Mouse (Mus musculus): ENCODE data around the gene Izumo3. TPM values are rescaled to one million over a fixed set of nuclear protein-coding genes. Genes with fewer than 3 reads are reported as not detected.
"Not testable (repeated sequence)": the region's sequence is repeated elsewhere in the genome, so short reads cannot be mapped to it uniquely, and the experiment has no call there.

The Izumo3 gene
- total RNA-seq (2021), result not detected

GRCm38 (mm10) chr4:92147134-92147533, at the start of gene Izumo3:
Izumo3 (minus strand) TSS chr4:92147234.
- no peak for DNase-seq

- DNase-seq, result not testable (repeated sequence)
These were observed 44.6 kb upstream of the Izumo3 start, which contains the start of gene Gm12666 for GRCm38 (mm10) chr4:92191649-92192048. Gm12666 (minus strand) TSS chr4:92191749.

GRCm38 (mm10) chr4:92152646-92153045, 5.6 kb upstream of the Izumo3 start:
- DNase-seq, result no peak

DNA sequence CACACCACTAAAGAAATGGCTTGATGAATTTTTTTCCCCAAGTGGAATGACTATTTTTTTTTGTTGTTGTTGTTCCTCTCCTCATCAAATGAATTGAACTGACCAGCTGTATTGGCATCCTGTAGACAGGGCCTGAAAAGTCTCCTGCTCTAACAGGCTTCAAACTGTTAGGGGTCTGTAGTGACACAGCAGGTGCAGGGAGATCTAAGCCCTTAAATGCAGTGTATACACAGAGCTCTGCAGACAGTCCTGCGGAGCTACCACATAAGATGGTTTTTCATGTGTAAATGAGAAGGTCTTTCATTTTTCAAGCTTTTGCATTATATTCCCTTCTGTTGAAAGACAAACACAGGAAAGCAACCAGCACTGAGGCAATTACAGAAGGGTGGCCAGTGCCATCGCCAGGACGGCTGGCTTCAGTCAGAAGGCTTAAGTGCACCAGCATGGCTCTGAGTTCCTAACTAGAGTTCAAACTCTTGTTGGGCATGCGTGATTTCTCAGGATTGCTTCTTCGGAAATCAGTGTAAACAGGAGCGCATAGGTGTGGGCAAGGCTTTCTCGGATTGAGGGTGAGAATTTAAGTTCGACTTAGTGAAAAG, 35.5 kb downstream of the Izumo3 start:
- no peak for DNase-seq

DNA sequence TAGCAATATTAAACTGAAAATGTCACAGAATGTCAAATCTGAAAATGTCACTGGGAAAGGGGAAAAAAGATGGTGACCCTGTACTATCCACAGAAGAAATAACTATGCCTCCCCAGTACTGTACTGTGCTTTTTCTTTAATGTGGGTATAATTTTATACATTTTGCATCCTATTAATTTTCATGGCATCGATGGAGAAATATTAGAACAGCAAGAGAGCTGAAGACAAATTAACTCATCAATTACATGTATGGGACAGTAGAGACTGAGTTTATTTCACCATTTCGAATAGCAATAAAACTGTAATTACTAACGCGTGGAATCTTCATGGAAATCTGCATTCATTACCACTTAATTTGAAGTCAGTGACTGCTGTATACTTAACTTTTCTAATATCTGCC, 49.6 kb downstream of the Izumo3 start:
- DNase-seq, result no peak

GRCm38 (mm10) chr4:92095951-92096350, 51.1 kb downstream of the Izumo3 start:
- no peak for DNase-seq

Other genes starting within 250 kb of the Izumo3 start
- 1 to 10 TPM; 1.1 to 1.2 TPM for gene Gm12666, start 44.5 kb upstream of the Izumo3 start, total RNA-seq (2021)